Mouse (Mus musculus) embryonic facial prominence, embryonic 13.5 days (tissue): ENCODE data around the gene Slc6a16. TPM values are rescaled to one million over a fixed set of nuclear protein-coding genes. Genes with fewer than 3 reads are reported as not detected.
"Not testable (repeated sequence)": the region's sequence is repeated elsewhere in the genome, so short reads cannot be mapped to it uniquely, and the experiment has no call there.

Experiments
- ATAC-seq: fragments of 200-750 bp; cut with Nextera tagmentation; 2 replicates; pipeline ENCODE4 v1.8.0; 2017; ENCODE audit warnings: low read depth; ENCODE audit not compliant: insufficient number of reproducible peaks, insufficient read depth, low FRiP score, low TSS enrichment
- H3K27ac ChIP-seq: fragments of 300-500 bp; sonication (generic); 2 replicates; pipeline ENCODE4 v1.5.1; 2015; ENCODE audit warnings: moderate library complexity, mild to moderate bottlenecking, inconsistent platforms
- H3K27me3 ChIP-seq: fragments of 300-500 bp; sonication (generic); 2 replicates; pipeline ENCODE4 v1.6.1; 2015; ENCODE audit warnings: mild to moderate bottlenecking, inconsistent platforms
- H3K36me3 ChIP-seq: fragments of 300-500 bp; sonication (generic); 2 replicates; pipeline ENCODE4 v1.6.1; 2015; ENCODE audit warnings: mild to moderate bottlenecking, inconsistent platforms
- H3K4me1 ChIP-seq: fragments of 300-500 bp; sonication (generic); 2 replicates; pipeline ENCODE4 v1.6.1; 2015; ENCODE audit warnings: inconsistent platforms
- H3K4me2 ChIP-seq: fragments of 300-500 bp; sonication (generic); 2 replicates; pipeline ENCODE4 v1.6.1; 2015; ENCODE audit warnings: moderate library complexity, mild to moderate bottlenecking, inconsistent platforms
- H3K4me3 ChIP-seq: fragments of 300-500 bp; sonication (generic); 2 replicates; pipeline ENCODE4 v1.5.1; 2015; ENCODE audit warnings: mild to moderate bottlenecking, inconsistent platforms
- H3K9ac ChIP-seq: fragments of 300-500 bp; sonication (generic); 2 replicates; pipeline ENCODE4 v1.6.1; 2015; ENCODE audit warnings: mild to moderate bottlenecking, inconsistent platforms
- H3K9me3 ChIP-seq: fragments of 300-500 bp; sonication (generic); 2 replicates; pipeline ENCODE4 v1.6.1; 2016; ENCODE audit warnings: inconsistent platforms
- WGBS: fragments of 180-500 bp; shearing (Covaris S2); methylation state at CpG from one replicate; pipeline ENCODE4 v1.1.7; 2015; ENCODE audit warnings: mixed read lengths; 5-methylcytosine and 5-hydroxymethylcytosine counted together
- polyA plus RNA-seq: library from polyadenylated mRNA; unstranded; fragments of >200 nt; fragmentation: Nextera tagmentation; extraction: Ambion mirVana; gene quantifications from 2 replicates; pipeline ENCODE4 v1.2.1, GENCODE M21; 2015

Gene Slc6a16
- polyA plus RNA-seq, 1 experiment from 2014 or later = 0.17 TPM

DNA sequence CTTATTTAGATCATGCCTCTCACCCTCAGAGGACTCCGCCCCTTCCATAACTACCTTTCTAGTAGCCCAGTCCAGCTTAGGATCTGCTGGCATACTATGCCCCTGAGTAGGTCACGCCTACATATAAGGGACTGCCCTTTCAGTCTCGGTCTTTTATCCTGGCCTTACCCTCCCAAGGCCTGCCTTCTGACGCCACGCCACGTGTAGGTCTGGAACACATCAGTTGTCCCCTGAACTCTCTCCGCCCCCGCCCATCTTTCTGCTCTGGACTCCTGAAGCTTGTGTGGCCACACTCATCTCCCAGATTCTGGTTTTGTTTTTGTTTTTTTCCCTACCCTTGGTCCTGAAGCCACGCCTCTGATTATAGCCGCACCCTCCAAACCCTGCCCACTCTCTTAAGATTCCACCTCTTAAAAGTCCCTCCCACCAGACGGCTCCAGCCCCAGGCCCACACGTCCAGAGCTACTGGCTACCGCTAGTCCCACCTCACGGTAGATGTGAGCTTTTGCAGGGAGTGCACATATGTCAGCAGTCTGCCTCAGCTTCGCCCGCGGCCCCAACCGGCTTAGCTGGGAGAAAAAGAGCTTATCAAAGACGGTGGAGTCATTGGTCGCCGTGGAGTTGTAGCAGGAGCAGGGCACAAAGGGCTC lies 5.8 kb upstream of the Slc6a16 start:
- H3K4me2 ChIP-seq = peak overlapping the region; percentile 58
- peaks cover 33% of the 10 kb centered on the region for H3K36me3 ChIP-seq
- ATAC-seq = peak; percentile 67
- WGBS = 4% methylated on average over 21 of the region's 21 CpGs
- H3K27ac ChIP-seq = peak overlapping the region; percentile 66; the same call in 1 of the 2 replicates
- H3K4me1 ChIP-seq = peaks cover 38% of the 10 kb centered on the region
- peaks cover 11% of the 10 kb centered on the region for H3K27me3 ChIP-seq
- H3K9me3 ChIP-seq = no peaks in the 10 kb centered on the region
- H3K4me3 ChIP-seq = peak overlapping the region; percentile 33
- H3K9ac ChIP-seq = peak overlapping the region; percentile 62

GRCm38 (mm10) chr7:45235656-45236180 lies 5.2 kb upstream of the Slc6a16 start:
- peak overlapping the region; percentile 66; the same call in 1 of the 2 replicates for H3K27ac ChIP-seq
- 26% methylated on average over 17 of the region's 17 CpGs for WGBS
- peak overlapping the region; percentile 62 for H3K9ac ChIP-seq
- H3K9me3 ChIP-seq = no peaks in the 10 kb centered on the region
- no peak for ATAC-seq
- H3K4me1 ChIP-seq = peaks cover 41% of the 10 kb centered on the region
- peaks cover 15% of the 10 kb centered on the region for H3K27me3 ChIP-seq
- peak overlapping the region; percentile 58 for H3K4me2 ChIP-seq
- peak overlapping the region; percentile 33 for H3K4me3 ChIP-seq
- H3K36me3 ChIP-seq = peaks cover 33% of the 10 kb centered on the region

- Histone ChIP-seq H3K4me2 (no peak overlapping the region), H3K27ac (no peak overlapping the region), H3K36me3 (peaks cover 10% of the 10 kb centered on the region), H3K4me3 (no peak overlapping the region), H3K9me3 (no peaks in the 10 kb centered on the region), H3K9ac (no peak overlapping the region), H3K27me3 (peaks cover 19% of the 10 kb centered on the region), H3K4me1 (peaks cover 35% of the 10 kb centered on the region)
- no peak for ATAC-seq
- WGBS = 75% methylated on average over 17 of the region's 17 CpGs
Measured at GRCm38 (mm10) chr7:45237747-45238699, 2.9 kb upstream of the Slc6a16 start.

GRCm38 (mm10) chr7:45238723-45239496 lies 2.0 kb upstream of the Slc6a16 start, which contains the start of gene Cd37:
Gene Cd37, minus strand, starts transcription at chr7:45239115.
- Histone ChIP-seq H3K9me3 (no peaks in the 10 kb centered on the region), H3K4me2 (no peak within 1 kb of the TSS), H3K4me3 (no peak within 1 kb of the TSS), H3K9ac (no peak within 1 kb of the TSS), H3K4me1 (peaks cover 27% of the 10 kb centered on the region), H3K27me3 (peaks cover 19% of the 10 kb centered on the region), H3K27ac (no peak within 1 kb of the TSS), H3K36me3 (0 out of 2 replicates have a peak, but pooled peaks cover 3% of the 10 kb centered on the region)
- ATAC-seq = no peak
- WGBS = 47% methylated on average over 20 of the region's 20 CpGs

- H3K36me3 ChIP-seq = no peaks in the 10 kb centered on the region
- H3K9me3 ChIP-seq = no peaks in the 10 kb centered on the region
- H3K27ac ChIP-seq = no peak overlapping the region
- WGBS = 81% methylated on average over 7 of the region's 7 CpGs
- no peak overlapping the region for H3K9ac ChIP-seq
- H3K4me1 ChIP-seq = peaks cover 15% of the 10 kb centered on the region
- no peak for ATAC-seq
- peaks cover 19% of the 10 kb centered on the region for H3K27me3 ChIP-seq
- no peak overlapping the region for H3K4me3 ChIP-seq
- no peak overlapping the region for H3K4me2 ChIP-seq
Measured at GRCm38 (mm10) chr7:45240109-45240508, 776 bp upstream of the Slc6a16 start.

- 78% methylated on average over 6 of the region's 6 CpGs for WGBS
Measured at GRCm38 (mm10) chr7:45241389-45241749, 484 bp downstream of the Slc6a16 start.

DNA sequence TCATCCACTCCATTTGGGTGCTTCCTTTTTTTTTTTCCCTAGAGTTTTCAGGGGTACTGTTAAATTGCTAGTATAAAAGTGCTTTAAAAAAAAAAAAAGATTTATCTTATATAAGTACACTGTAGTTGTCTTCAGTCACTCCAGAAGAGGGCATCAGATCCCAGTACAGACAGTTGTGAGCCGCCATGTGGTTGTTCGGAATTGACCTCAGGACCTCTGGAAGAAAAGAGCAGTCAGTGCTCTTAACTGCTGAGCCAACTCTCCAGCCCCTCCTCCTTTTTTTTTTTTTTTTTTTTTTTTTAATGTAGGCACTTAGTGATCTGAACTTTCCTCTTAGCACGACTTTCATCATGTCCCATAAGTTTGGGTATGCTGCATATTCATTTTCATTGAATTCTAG lies 6.8 kb downstream of the Slc6a16 start:
- no peaks in the 10 kb centered on the region for H3K9me3 ChIP-seq
- no peaks in the 10 kb centered on the region for H3K36me3 ChIP-seq
- no peak overlapping the region for H3K27ac ChIP-seq
- no peak overlapping the region for H3K4me2 ChIP-seq
- 34% methylated on average over 3 of the region's 3 CpGs for WGBS
- no peaks in the 10 kb centered on the region for H3K4me1 ChIP-seq
- H3K27me3 ChIP-seq = no peaks in the 10 kb centered on the region
- H3K9ac ChIP-seq = no peak overlapping the region
- ATAC-seq = no peak
- no peak overlapping the region for H3K4me3 ChIP-seq

More at GRCm38 (mm10) chr7:45241389-45241749, 484 bp downstream of the Slc6a16 start:
- H3K27me3 ChIP-seq = peaks cover 19% of the 10 kb centered on the region
- H3K9ac ChIP-seq = no peak overlapping the region
- H3K36me3 ChIP-seq = no peaks in the 10 kb centered on the region
- H3K4me2 ChIP-seq = peak overlapping the region; percentile 65
- no peak for ATAC-seq
- peak overlapping the region; percentile 38 for H3K4me3 ChIP-seq
- peaks cover 8% of the 10 kb centered on the region for H3K4me1 ChIP-seq
- no peak overlapping the region for H3K27ac ChIP-seq
- no peaks in the 10 kb centered on the region for H3K9me3 ChIP-seq

- 85% methylated on average over 8 of the region's 8 CpGs for WGBS
- H3K9ac ChIP-seq = no peak overlapping the region
- H3K4me3 ChIP-seq = no peak overlapping the region
- H3K27ac ChIP-seq = no peak overlapping the region
- no peak overlapping the region for H3K4me2 ChIP-seq
- no peak for ATAC-seq
- H3K27me3 ChIP-seq = no peaks in the 10 kb centered on the region
- no peaks in the 10 kb centered on the region for H3K4me1 ChIP-seq
- no peaks in the 10 kb centered on the region for H3K36me3 ChIP-seq
- H3K9me3 ChIP-seq = no peaks in the 10 kb centered on the region
Measured at GRCm38 (mm10) chr7:45253806-45254205, 12.9 kb downstream of the Slc6a16 start.

- H3K27me3 ChIP-seq, H3K9ac ChIP-seq, H3K4me3 ChIP-seq, H3K36me3 ChIP-seq, H3K9me3 ChIP-seq, H3K4me2 ChIP-seq, H3K27ac ChIP-seq, ATAC-seq, H3K4me1 ChIP-seq: not testable (repeated sequence)
- WGBS = 82% methylated on average over 7 of the region's 7 CpGs
Measured at GRCm38 (mm10) chr7:45255822-45256221, 14.9 kb downstream of the Slc6a16 start.

DNA sequence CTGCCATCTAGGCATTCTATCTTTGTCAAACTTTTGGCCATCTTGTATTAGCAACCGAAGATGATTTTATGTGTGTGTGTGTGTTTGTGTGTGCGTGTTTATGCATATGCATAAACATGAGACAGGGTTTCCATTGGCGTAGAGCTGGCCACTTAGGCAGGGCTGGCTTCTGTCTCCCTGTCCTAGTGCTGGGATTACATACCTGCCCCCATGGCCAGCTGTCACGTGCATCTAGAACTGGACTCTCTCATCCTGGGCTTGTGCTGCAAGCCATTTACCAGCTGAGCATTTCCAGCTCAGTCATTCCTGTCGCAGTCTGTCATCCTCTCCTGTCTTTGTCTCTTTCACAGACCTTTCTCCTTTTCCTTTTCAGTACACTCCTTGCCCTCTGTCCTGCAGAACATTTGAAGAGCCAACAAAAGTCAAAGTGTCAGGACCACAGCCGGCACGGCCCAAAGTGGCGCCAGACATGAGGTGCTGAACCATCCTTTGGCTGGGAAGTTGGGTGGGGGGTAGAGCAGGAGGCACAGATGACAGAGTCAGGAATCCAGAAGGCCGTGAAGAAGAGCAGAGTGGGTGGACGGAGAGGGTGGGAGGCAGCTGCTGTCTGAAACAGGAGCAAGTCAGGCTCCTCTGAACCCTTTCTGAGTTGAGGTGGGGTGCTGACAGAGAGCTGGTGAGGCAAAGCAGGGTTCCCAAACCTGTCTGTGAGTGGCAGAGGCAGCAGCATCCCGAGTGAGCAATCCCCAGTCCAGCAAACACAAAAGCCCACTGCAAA lies 16.4 kb downstream of the Slc6a16 start:
- no peak overlapping the region for H3K9ac ChIP-seq
- 62% methylated on average over 11 of the region's 11 CpGs for WGBS
- no peaks in the 10 kb centered on the region for H3K4me1 ChIP-seq
- no peaks in the 10 kb centered on the region for H3K36me3 ChIP-seq
- no peak overlapping the region for H3K4me2 ChIP-seq
- H3K9me3 ChIP-seq = no peaks in the 10 kb centered on the region
- H3K27ac ChIP-seq = no peak overlapping the region
- H3K27me3 ChIP-seq = no peaks in the 10 kb centered on the region
- no peak overlapping the region for H3K4me3 ChIP-seq
- no peak for ATAC-seq
